Mouse (Mus musculus) heart, embryonic 12.5 days (tissue): Measurements from ENCODE around the gene Rad51b. TPM values are rescaled to one million over a fixed set of nuclear protein-coding genes. Genes with fewer than 3 reads are reported as not detected.

ENCODE experiments used
- ATAC-seq: fragments of 200-750 bp; cut with Nextera tagmentation; 2 replicates; pipeline ENCODE4 v1.8.0; 2017; ENCODE audit warnings: moderate TSS enrichment, moderate library complexity; ENCODE audit not compliant: insufficient number of reproducible peaks, low FRiP score
- H3K27ac ChIP-seq: fragments of 300-500 bp; sonication (generic); 2 replicates; pipeline ENCODE4 v1.5.1; 2016; ENCODE audit warnings: mild to moderate bottlenecking, moderate library complexity; ENCODE audit not compliant: poor library complexity, severe bottlenecking
- H3K27me3 ChIP-seq: fragments of 300-500 bp; sonication (generic); replicated peaks from 2 replicates; pipeline ENCODE4 v1.6.1; 2016; ENCODE audit warnings: mild to moderate bottlenecking, moderate library complexity
- H3K36me3 ChIP-seq: fragments of 300-500 bp; sonication (generic); 2 replicates; pipeline ENCODE4 v1.6.1; 2016; ENCODE audit warnings: mild to moderate bottlenecking, moderate library complexity
- H3K4me1 ChIP-seq: fragments of 300-500 bp; sonication (generic); replicated peaks from 2 replicates; pipeline ENCODE4 v1.6.1; 2016; ENCODE audit warnings: mild to moderate bottlenecking
- H3K4me2 ChIP-seq: fragments of 300-500 bp; sonication (generic); 2 replicates; pipeline ENCODE4 v1.6.1; 2016; ENCODE audit warnings: mild to moderate bottlenecking, moderate library complexity
- H3K4me3 ChIP-seq: fragments of 300-500 bp; sonication (generic); 2 replicates; pipeline ENCODE4 v1.5.1; 2016; ENCODE audit warnings: mild to moderate bottlenecking
- H3K9ac ChIP-seq: fragments of 300-500 bp; sonication (generic); 2 replicates; pipeline ENCODE4 v1.6.1; 2016; ENCODE audit warnings: mild to moderate bottlenecking, moderate library complexity
- H3K9me3 ChIP-seq: fragments of 300-500 bp; sonication (generic); replicated peaks from 2 replicates; pipeline ENCODE4 v1.6.1; 2016; ENCODE audit warnings: mild to moderate bottlenecking, moderate library complexity
- WGBS: fragments of 180-500 bp; shearing (Covaris S2); methylation state at CpG from one replicate; pipeline ENCODE4 v1.1.7; 2016; 5-methylcytosine and 5-hydroxymethylcytosine counted together
- polyA plus RNA-seq: library from polyadenylated mRNA; unstranded; fragments of >200 nt; fragmentation: Nextera tagmentation; extraction: Ambion mirVana; gene quantifications from 2 replicates; pipeline ENCODE4 v1.2.1, GENCODE M21; 2016

Gene Rad51b
- polyA plus RNA-seq, 1 experiment from 2014 or later, result 4.6 TPM

- H3K4me3 ChIP-seq, result no peak overlapping the region
- H3K27ac ChIP-seq, result no peak overlapping the region
- H3K36me3 ChIP-seq, result no peaks in the 10 kb centered on the region
- peaks cover 4% of the 10 kb centered on the region for H3K4me1 ChIP-seq
- ATAC-seq, result no peak
- H3K9me3 ChIP-seq, result no peaks in the 10 kb centered on the region
- H3K27me3 ChIP-seq, result no peaks in the 10 kb centered on the region
- no peak overlapping the region for H3K9ac ChIP-seq
- no peak overlapping the region for H3K4me2 ChIP-seq
Observed at GRCm38 (mm10) chr12:79553056-79553455, 256.0 kb downstream of the Rad51b start.

GRCm38 (mm10) chr12:79557904-79558303, 260.8 kb downstream of the Rad51b start:
- H3K4me2 ChIP-seq, result no peak overlapping the region
- 78% methylated on average over 5 of the region's 5 CpGs for WGBS
- ATAC-seq, result no peak
- no peak overlapping the region for H3K9ac ChIP-seq
- H3K9me3 ChIP-seq, result no peaks in the 10 kb centered on the region
- H3K36me3 ChIP-seq, result no peaks in the 10 kb centered on the region
- no peak overlapping the region for H3K27ac ChIP-seq
- no peak overlapping the region for H3K4me3 ChIP-seq
- 0 out of 2 replicates have a peak, but pooled peaks cover 4% of the 10 kb centered on the region for H3K4me1 ChIP-seq
- no peaks in the 10 kb centered on the region for H3K27me3 ChIP-seq

GRCm38 (mm10) chr12:79558711-79559110, 261.6 kb downstream of the Rad51b start:
- H3K9me3 ChIP-seq, result no peaks in the 10 kb centered on the region
- no peak overlapping the region for H3K27ac ChIP-seq
- H3K27me3 ChIP-seq, result no peaks in the 10 kb centered on the region
- H3K4me2 ChIP-seq, result no peak overlapping the region
- 0 out of 2 replicates have a peak, but pooled peaks cover 4% of the 10 kb centered on the region for H3K4me1 ChIP-seq
- no peak overlapping the region for H3K9ac ChIP-seq
- WGBS, result 92% methylated on average over 3 of the region's 3 CpGs
- ATAC-seq, result no peak
- H3K36me3 ChIP-seq, result no peaks in the 10 kb centered on the region
- no peak overlapping the region for H3K4me3 ChIP-seq

GRCm38 (mm10) chr12:79559410-79560015, 262.4 kb downstream of the Rad51b start:
- Histone ChIP-seq H3K9ac (no peak overlapping the region), H3K4me1 (0 out of 2 replicates have a peak, but pooled peaks cover 4% of the 10 kb centered on the region), H3K9me3 (no peaks in the 10 kb centered on the region), H3K27me3 (no peaks in the 10 kb centered on the region), H3K27ac (no peak overlapping the region), H3K36me3 (no peaks in the 10 kb centered on the region), H3K4me2 (no peak overlapping the region), H3K4me3 (no peak overlapping the region)
- WGBS, result 77% methylated on average over 4 of the region's 4 CpGs
- no peak for ATAC-seq

GRCm38 (mm10) chr12:79560084-79560699, 263.1 kb downstream of the Rad51b start:
- Histone ChIP-seq H3K4me3 (no peak overlapping the region), H3K27ac (no peak overlapping the region), H3K36me3 (no peaks in the 10 kb centered on the region), H3K27me3 (no peaks in the 10 kb centered on the region), H3K9me3 (no peaks in the 10 kb centered on the region), H3K9ac (no peak overlapping the region), H3K4me2 (no peak overlapping the region), H3K4me1 (0 out of 2 replicates have a peak, but pooled peaks cover 4% of the 10 kb centered on the region)
- no peak for ATAC-seq
- 82% methylated on average over 8 of the region's 8 CpGs for WGBS

- Histone ChIP-seq H3K9me3 (no peaks in the 10 kb centered on the region), H3K4me1 (0 out of 2 replicates have a peak, but pooled peaks cover 4% of the 10 kb centered on the region), H3K36me3 (no peaks in the 10 kb centered on the region), H3K4me2 (no peak overlapping the region), H3K27ac (no peak overlapping the region), H3K9ac (no peak overlapping the region), H3K4me3 (no peak overlapping the region), H3K27me3 (no peaks in the 10 kb centered on the region)
- no peak for ATAC-seq
- 85% methylated on average over 4 of the region's 4 CpGs for WGBS
Observed at GRCm38 (mm10) chr12:79560893-79561292, 263.8 kb downstream of the Rad51b start.

GRCm38 (mm10) chr12:79574159-79575040, 277.3 kb downstream of the Rad51b start:
- H3K4me3 ChIP-seq, result no peak overlapping the region
- no peaks in the 10 kb centered on the region for H3K9me3 ChIP-seq
- H3K9ac ChIP-seq, result no peak overlapping the region
- H3K27ac ChIP-seq, result no peak overlapping the region
- H3K4me2 ChIP-seq, result no peak overlapping the region
- WGBS, result 78% methylated on average over 6 of the region's 6 CpGs
- H3K36me3 ChIP-seq, result no peaks in the 10 kb centered on the region
- ATAC-seq, result no peak
- H3K4me1 ChIP-seq, result no peaks in the 10 kb centered on the region
- H3K27me3 ChIP-seq, result no peaks in the 10 kb centered on the region

GRCm38 (mm10) chr12:79575041-79575541, 278.0 kb downstream of the Rad51b start:
- ATAC-seq, result no peak
- no peaks in the 10 kb centered on the region for H3K4me1 ChIP-seq
- H3K4me2 ChIP-seq, result no peak overlapping the region
- H3K27ac ChIP-seq, result no peak overlapping the region
- no peaks in the 10 kb centered on the region for H3K36me3 ChIP-seq
- H3K4me3 ChIP-seq, result no peak overlapping the region
- H3K9ac ChIP-seq, result no peak overlapping the region
- H3K9me3 ChIP-seq, result no peaks in the 10 kb centered on the region
- H3K27me3 ChIP-seq, result no peaks in the 10 kb centered on the region
- 81% methylated on average over 7 of the region's 7 CpGs for WGBS

- Histone ChIP-seq H3K4me3 (no peak overlapping the region), H3K9me3 (no peaks in the 10 kb centered on the region), H3K9ac (no peak overlapping the region), H3K4me1 (no peaks in the 10 kb centered on the region), H3K4me2 (no peak overlapping the region), H3K27ac (no peak overlapping the region), H3K36me3 (no peaks in the 10 kb centered on the region), H3K27me3 (no peaks in the 10 kb centered on the region)
- WGBS, result 79% methylated on average over 2 of the region's 2 CpGs
- no peak for ATAC-seq
Observed at GRCm38 (mm10) chr12:79577525-79577924, 280.4 kb downstream of the Rad51b start.

- Histone ChIP-seq H3K27me3 (no peaks in the 10 kb centered on the region), H3K9ac (no peak overlapping the region), H3K27ac (no peak overlapping the region), H3K4me2 (no peak overlapping the region), H3K9me3 (no peaks in the 10 kb centered on the region), H3K4me1 (no peaks in the 10 kb centered on the region), H3K4me3 (no peak overlapping the region), H3K36me3 (no peaks in the 10 kb centered on the region)
- WGBS, result 71% methylated on average over 6 of the region's 6 CpGs
- ATAC-seq, result no peak
Observed at GRCm38 (mm10) chr12:79579018-79579585, 282.0 kb downstream of the Rad51b start.

GRCm38 (mm10) chr12:79579837-79580236, 282.8 kb downstream of the Rad51b start:
- Histone ChIP-seq H3K27me3 (no peaks in the 10 kb centered on the region), H3K9me3 (no peaks in the 10 kb centered on the region), H3K36me3 (no peaks in the 10 kb centered on the region), H3K9ac (no peak overlapping the region), H3K4me2 (no peak overlapping the region), H3K4me3 (no peak overlapping the region), H3K4me1 (no peaks in the 10 kb centered on the region), H3K27ac (no peak overlapping the region)
- WGBS, result 87% methylated on average over 6 of the region's 6 CpGs
- ATAC-seq, result no peak
